Mouse (Mus musculus) lung, postnatal 36 days (tissue): Measurements from ENCODE around the gene Smad1.
"Not testable (repeated sequence)": the region's sequence is repeated elsewhere in the genome, so short reads cannot be mapped to it uniquely, and the experiment has no call there.

ENCODE experiments used
- DNase-seq: peaks from one replicate; pipeline ENCODE4 v3.0.0; 2022; ENCODE audit warnings: mixed read lengths

Gene Smad1

GRCm38 (mm10) chr8:79398994-79399650, at the start of gene Smad1:
TSS of gene Smad1 (minus strand) at chr8:79399518.
- DNase-seq, result peak; percentile 96

DNA sequence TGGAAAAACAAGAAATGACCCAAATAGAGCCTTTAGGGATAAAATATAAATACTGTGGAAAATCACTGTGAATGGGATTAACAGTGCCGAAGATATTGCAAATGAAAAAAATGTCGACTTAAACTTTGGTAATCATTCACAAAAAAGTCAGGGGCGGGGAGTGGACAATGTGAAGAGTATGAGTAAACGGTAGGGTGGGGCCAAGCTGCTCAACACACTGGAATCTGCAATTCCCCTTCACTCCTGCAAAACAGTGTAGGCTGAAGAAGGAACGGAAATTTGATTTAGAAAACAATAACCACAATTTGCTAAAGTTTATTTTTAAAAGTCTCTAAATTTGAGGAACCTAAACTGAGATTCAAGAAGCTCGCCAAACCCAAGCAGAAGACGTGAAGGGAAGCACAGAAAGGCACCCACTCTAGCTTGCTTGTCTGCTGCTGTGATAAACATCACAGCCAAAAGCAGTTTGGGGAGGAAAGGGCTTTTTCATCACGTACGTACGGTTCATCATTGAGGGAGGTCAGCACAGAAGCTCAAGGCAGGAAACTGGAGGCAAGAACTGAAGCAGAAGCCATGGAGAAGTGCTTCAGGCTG, 48.0 kb upstream of the Smad1 start:
- peak; percentile 54 for DNase-seq

GRCm38 (mm10) chr8:79443460-79444098, 44.3 kb upstream of the Smad1 start:
- no peak for DNase-seq

DNA sequence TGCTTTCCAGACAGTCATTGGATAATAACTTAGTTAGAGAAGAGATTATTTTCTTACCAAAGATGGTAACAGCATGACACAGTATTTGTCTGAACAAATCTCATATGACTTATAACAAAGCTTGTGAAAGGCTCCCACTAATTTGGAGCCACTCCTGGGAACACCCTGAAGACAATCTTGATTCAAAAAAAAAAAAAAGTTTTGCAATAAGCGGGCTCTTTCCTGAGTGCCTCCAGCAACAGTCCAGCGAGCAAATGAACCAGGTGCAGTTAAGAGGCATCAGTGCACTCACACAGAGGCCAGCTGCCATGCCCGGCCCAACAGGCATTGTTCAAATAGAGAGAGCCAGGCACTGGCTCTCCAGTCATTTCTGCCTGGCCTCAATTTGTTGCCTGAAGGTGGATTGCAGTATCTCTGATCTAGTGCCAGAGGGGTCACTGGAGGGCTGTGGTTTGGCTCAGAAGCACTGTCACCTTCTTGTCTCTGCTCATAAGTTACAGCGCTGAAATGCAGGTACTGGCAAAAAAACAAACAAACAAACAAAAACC, 34.7 kb upstream of the Smad1 start:
- peak; percentile 41 for DNase-seq

DNA sequence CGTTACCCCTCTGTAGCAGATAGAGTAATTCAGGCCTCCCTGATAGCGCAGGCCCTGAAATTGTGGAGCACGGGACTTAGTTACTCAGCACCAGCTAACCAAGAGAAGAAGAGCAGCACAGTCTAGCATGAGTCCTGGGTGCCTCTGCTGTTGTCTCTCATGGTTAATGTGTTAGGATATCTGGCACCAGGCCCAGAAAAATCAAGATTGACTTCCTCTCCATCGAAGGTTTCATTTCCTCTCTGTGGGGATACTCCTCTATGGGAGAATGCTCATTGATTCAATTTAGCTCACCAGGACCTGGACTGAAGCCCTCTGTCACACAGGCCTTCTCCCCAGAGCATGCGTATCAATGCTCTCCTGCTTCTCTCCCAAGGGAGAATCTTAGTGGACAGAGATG, 15.6 kb upstream of the Smad1 start:
- DNase-seq, result peak; percentile 75

GRCm38 (mm10) chr8:79410501-79410900, 11.2 kb upstream of the Smad1 start:
- DNase-seq, result no peak

DNA sequence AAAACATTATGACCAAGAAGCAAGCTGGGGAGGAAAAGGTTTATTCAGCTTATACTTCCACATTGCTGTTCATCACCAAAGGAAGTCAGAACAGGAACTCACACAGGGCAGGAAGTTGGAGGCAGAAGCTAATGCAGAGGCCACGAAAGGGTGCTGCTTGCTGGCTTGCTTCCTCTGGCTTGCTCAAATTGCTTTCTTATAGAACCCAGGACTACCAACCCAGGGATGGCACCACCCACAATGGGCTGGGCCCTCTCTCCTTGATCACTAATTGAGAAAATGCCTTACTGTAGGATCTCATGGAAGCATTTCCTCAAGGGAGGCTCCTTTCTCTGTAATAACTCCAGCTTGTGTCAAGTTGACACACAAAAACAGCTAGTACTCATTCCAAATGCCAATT, 8.0 kb upstream of the Smad1 start:
- not testable (repeated sequence) for DNase-seq

GRCm38 (mm10) chr8:79404895-79405557, 5.7 kb upstream of the Smad1 start:
- DNase-seq, result no peak

DNA sequence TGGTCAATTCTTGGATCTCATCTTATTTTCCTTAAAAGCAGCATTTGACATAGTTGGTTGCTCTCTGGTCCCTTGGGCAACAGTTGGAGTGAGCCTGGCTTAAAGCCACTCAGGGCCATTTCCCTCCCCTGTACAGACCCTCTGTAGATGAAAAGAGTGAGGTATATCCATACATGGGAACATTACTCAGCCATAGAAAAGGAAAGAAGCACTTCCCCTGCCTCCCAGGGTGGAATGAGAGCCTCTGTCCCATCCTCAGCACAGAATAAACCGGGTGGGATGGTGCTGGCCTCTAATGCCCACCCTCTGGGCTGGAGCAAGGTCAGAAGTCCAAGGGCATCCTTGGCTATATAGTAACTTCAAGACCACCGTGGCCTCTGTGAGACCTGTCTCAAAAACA, 1.4 kb upstream of the Smad1 start:
- DNase-seq, result no peak

GRCm38 (mm10) chr8:79398251-79398981, 902 bp downstream of the Smad1 start:
- peak; percentile 68 for DNase-seq

DNA sequence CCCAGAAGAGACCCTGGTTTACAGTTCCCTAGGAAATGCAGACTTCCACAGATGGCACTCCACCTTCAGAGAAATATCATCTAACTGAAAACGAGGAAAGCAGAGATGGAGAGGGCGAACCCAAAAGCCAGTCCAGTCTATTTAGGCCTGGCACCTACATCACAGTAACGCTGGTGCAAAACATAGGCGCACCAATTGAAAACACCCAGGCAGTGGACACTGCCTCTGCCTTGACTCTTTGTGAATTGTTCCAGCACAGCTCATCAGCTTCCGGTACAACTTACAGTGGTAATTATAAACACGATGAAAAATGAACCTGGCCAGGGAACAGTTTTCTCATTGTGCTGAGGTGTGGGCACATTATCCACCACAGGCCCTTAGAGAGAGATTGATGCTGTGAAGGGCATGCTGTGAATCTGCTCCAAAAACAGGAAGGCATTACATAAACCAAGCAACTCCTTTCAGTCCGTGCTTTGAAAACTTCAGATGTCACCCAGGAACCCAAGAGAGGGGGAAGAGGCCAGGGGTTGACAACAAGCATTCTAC, 1.5 kb downstream of the Smad1 start:
- peak; percentile 21 for DNase-seq

GRCm38 (mm10) chr8:79396911-79397310, 2.4 kb downstream of the Smad1 start:
- no peak for DNase-seq

DNA sequence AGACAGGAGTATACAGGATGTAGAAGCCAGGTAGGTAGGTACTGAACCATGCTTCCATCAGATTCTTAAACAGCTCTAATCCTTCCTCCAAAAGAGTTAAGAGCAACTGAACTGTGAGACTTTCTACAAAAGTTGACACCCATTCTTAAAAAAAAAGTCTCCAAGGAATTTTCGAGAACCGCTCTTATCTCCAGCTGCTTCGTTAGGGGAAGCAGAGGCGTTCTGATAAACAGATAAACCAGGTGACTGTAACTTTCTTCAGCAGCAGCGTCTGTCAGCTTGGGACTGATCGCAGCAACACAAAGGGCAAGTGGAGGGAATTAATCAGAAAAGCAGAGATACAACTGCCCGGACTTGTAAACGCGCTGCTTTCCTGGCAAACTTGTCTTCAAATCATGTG, 5.3 kb downstream of the Smad1 start:
- DNase-seq, result no peak

DNA sequence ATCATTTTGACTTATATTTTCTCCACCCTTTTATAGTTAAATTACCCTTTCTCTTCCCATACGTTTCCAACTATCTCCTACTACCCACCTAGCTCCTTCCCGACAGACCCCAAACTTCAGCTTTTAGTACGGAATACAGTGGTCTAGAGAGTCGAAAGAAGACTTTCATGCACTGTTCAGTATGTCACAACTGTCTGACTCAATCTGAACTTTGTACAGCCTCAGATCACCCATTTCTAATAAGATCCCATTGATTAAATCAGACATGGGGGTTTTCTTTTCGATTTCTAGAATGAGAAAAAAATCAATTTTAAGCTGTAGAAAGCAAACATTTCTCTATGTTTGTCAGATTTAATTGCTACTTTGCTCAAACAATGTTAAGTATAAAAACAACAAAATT, 6.1 kb downstream of the Smad1 start:
- DNase-seq, result no peak

- no peak for DNase-seq
Observed at GRCm38 (mm10) chr8:79392649-79393048, 6.7 kb downstream of the Smad1 start.

GRCm38 (mm10) chr8:79391454-79391853, 7.9 kb downstream of the Smad1 start:
- no peak for DNase-seq

DNA sequence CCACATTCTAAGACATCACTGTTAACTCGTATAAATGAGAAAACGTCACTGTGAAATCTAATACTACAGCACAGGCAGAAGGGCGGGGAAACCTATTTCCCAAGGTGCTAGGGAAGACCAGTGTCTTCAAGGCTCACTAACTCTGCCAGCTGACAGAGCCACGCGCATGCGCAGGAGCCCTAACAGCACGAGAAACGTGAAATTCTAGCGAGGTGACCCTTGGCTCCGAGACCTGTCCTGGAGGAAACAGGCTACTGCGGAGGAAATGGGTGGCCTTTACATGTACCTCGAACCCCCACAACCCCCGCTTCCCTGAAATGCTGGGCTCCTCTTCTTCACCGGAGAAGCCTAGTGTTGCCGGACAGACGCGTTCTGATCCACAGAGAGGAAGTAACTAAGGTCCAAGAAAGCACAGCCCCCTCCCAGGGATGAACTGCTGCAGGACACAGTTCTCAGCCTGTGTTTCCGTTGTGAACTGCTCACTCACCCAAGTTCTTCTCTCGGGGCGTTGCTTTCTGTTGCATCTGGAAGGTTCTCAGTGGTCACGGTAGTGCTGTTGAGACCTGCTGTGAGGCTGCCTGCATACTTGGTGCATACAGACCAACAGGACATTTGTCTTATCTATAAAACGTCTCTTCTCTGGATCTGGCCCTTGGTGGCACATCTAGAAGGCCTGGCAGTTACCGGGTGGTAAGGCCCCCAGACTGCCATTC, 10.1 kb downstream of the Smad1 start:
- DNase-seq, result no peak

GRCm38 (mm10) chr8:79386831-79387230, 12.5 kb downstream of the Smad1 start:
- DNase-seq, result no peak

DNA sequence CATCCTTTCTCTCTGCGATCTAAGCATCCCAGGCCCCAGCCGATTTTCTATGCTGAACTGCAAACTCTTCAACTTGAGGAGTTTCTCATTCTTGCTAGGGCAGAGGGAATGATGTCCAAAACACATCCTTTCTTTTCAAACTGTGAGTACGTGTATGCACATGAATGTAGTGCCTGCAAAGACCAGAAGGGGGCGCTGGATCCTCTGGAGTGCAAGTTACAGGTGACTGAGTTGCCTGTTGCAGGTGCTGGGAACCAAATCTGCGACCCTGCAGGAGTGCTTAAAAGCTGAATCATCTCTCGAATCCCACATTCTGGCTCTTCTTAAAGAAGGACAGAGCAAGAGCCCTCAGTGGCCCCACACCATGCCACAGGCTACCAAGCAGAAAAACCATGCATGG, 13.0 kb downstream of the Smad1 start:
- DNase-seq, result no peak

DNA sequence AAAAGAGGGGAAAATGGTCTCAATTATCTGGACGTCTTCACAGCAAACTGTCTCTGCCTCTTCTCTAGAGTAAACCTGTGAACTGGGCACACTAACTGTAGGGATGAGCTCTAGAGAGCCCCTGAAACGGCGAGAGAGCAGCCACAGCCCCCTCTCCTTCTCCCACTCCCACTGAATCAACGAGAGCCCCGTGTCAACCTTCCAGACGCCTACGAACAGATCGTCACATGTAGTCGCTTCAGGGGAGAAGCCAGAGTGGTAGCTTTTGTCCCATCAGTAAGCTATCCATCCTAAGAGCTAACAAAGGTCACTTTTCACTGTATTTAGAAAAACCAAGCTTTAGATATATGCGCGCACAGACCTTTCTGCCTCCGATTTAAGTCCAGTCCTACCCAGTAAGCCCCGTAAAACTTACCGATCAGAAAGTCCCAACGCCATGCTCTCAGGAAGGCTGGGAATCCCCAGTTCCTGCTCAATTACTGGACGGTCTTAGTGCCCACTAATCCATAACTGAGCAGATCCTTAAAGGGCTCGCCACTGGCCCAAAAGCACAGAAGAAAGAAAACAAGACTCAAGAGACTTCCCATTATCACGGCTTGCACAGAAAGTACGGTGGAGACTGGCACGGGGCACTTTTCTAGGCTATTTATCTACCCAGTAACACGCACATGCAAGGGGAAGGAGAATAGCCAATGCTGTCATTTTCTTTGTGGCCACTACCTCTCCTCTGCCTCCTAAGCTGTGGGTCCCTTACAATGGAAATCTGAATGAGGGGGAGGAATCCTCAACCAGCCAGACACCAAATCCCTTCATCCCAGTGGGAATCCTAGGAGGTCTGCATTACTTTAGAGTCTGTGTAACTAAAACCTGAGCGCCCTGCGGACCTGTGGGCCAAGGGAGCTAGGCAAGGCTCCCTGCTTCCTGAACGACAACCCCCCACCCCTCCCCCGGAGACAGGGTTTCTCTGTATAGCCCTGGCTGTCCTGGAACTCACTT, 14.7 kb downstream of the Smad1 start:
- DNase-seq, result no peak

GRCm38 (mm10) chr8:79382857-79383262, 16.5 kb downstream of the Smad1 start:
- DNase-seq, result no peak
